Mouse (Mus musculus): ENCODE measurements around the gene Fut2. TPM values are rescaled to one million over a fixed set of nuclear protein-coding genes. Genes with fewer than 3 reads are reported as not detected.
"Not testable (repeated sequence)": the region's sequence is repeated elsewhere in the genome, so short reads cannot be mapped to it uniquely, and the experiment has no call there.

Fut2 gene
- polyA plus RNA-seq, 1 experiment = 0.21 TPM

DNA sequence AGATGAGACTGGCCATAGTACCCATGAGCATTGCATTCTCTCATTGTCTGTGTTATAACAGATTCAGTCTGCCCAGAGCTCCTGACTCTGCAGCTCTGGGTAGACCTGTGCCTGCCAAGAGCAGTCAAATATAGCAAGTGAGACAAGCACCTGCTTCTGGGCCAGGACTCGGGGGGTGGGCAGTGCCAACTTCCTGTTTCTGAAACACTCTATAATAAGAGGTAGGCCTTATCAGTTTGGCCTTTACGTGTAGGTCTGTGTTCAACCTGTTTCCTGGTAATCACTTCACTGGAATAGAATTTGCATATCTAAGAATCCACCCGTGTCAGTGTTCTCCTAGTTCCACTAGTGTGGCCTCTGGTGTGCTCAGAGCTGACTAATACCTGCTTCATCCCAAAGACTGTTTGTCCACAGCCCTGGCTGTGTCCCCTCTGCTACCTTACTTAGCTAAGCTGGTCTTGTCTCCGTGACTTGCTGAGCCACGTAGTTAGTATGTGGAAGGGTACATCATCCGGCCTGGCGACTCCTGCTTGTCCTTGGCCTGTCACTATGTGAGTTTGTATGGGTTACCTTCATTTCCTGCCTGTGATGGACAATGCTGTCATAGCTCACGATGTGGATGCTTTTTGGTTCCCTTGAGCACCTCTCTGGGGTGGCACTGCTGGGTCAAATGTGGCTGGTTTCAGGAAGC is 15.0 kb upstream of the Fut2 start:
- no peaks in the 10 kb centered on the region for H3K4me1 ChIP-seq (ENCODE audit: control insufficient read depth, insufficient read depth, low read length)
- TF ChIP-seq POLR2A (IDR thresholded peaks at IDR 0.05; ENCODE audit: extremely low read depth, insufficient read depth, low read length) (no peak), CTCF (IDR thresholded peaks at IDR 0.05; ENCODE audit: extremely low read depth, insufficient read depth, low read length) (no peak)
- H3K27ac ChIP-seq (ENCODE audit: insufficient read depth, low read length) = no peak overlapping the region
- H3K4me3 ChIP-seq (ENCODE audit: insufficient read depth, low read length) = no peak overlapping the region

DNA sequence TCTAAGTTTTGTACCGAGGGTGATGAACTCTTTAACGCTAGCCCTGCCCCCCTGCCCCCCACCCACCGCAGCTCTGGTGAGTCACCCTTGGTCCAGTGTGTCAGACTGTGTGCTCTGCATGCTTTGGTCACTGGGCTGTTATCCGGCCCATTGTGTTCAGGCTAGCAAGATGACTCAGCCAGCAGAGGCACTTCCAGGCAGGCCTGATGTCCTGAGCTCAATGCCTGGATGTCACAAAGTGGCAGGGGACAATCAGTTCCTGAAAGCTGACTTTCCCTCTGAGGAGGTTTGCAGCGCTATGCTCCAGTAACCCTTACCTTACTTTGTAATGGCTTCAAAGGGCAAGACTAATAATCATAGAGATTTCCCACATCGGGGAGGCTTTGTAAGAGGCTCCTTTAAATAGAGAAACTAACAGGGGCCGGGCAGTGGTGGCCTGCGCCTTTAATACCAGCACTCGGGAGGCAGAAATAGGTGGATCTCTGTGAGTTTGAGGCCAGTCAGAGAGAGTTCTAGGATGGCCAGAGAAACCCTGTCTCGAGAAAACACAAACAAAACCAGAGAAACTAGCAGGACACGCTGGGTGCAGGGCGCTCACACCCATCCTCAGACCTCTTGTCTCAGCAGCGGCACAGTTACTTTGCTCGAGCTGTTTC is 13.9 kb upstream of the Fut2 start:
- Histone ChIP-seq H3K27ac (ENCODE audit: insufficient read depth, low read length) (no peak overlapping the region), H3K4me3 (ENCODE audit: insufficient read depth, low read length) (no peak overlapping the region)
- TF ChIP-seq CTCF (IDR thresholded peaks at IDR 0.05; ENCODE audit: extremely low read depth, insufficient read depth, low read length) = no peak
- no peak for TF ChIP-seq POLR2A (IDR thresholded peaks at IDR 0.05; ENCODE audit: extremely low read depth, insufficient read depth, low read length)

DNA sequence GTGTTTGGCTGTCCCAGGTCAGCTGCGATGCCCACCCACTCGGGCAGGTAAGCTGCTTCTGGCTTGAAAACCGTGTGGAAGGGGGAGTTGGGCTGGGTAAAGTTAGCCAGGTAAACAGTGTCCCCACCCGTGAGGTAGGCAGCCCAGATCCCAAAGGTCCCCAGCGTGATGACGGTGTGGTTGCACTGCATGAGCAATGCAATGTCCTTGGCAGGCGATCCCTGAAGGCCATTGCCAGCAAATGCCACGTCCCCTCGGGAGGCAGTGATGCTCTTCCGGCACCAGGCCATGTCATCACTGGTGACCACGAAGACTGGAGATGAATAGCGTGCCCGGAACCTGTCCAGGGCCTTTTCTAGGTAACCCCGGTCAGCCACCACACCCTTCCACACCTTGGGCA is 12.3 kb upstream of the Fut2 start:
- TF ChIP-seq POLR2A (IDR thresholded peaks at IDR 0.05; ENCODE audit: extremely low read depth, insufficient read depth, low read length) (no peak), CTCF (IDR thresholded peaks at IDR 0.05; ENCODE audit: extremely low read depth, insufficient read depth, low read length) (no peak)
- Histone ChIP-seq H3K27ac (ENCODE audit: insufficient read depth, low read length) (no peak overlapping the region), H3K4me1 (ENCODE audit: control insufficient read depth, insufficient read depth, low read length) (no peaks in the 10 kb centered on the region), H3K4me3 (ENCODE audit: insufficient read depth, low read length) (no peak overlapping the region)

More for the DNA sequence above, 13.9 kb upstream of the Fut2 start:
- H3K4me1 ChIP-seq (ENCODE audit: control insufficient read depth, insufficient read depth, low read length) = no peaks in the 10 kb centered on the region

GRCm38 (mm10) chr7:45677627-45678295 is 11.6 kb upstream of the Fut2 start:
- no peak overlapping the region for H3K4me3 ChIP-seq (ENCODE audit: insufficient read depth, low read length)
- no peak for TF ChIP-seq CTCF (IDR thresholded peaks at IDR 0.05; ENCODE audit: extremely low read depth, insufficient read depth, low read length)
- no peak for TF ChIP-seq POLR2A (IDR thresholded peaks at IDR 0.05; ENCODE audit: extremely low read depth, insufficient read depth, low read length)
- no peaks in the 10 kb centered on the region for H3K4me1 ChIP-seq (ENCODE audit: control insufficient read depth, insufficient read depth, low read length)
- H3K27ac ChIP-seq (ENCODE audit: insufficient read depth, low read length) = no peak overlapping the region

GRCm38 (mm10) chr7:45668921-45669320 is 2.7 kb upstream of the Fut2 start:
- Histone ChIP-seq H3K4me1 (ENCODE audit: control insufficient read depth, insufficient read depth, low read length) (no peaks in the 10 kb centered on the region), H3K4me3 (ENCODE audit: insufficient read depth, low read length) (no peak overlapping the region), H3K27ac (ENCODE audit: insufficient read depth, low read length) (no peak overlapping the region)
- no peak for TF ChIP-seq POLR2A (IDR thresholded peaks at IDR 0.05; ENCODE audit: extremely low read depth, insufficient read depth, low read length)
- TF ChIP-seq CTCF (IDR thresholded peaks at IDR 0.05; ENCODE audit: extremely low read depth, insufficient read depth, low read length) = no peak

DNA sequence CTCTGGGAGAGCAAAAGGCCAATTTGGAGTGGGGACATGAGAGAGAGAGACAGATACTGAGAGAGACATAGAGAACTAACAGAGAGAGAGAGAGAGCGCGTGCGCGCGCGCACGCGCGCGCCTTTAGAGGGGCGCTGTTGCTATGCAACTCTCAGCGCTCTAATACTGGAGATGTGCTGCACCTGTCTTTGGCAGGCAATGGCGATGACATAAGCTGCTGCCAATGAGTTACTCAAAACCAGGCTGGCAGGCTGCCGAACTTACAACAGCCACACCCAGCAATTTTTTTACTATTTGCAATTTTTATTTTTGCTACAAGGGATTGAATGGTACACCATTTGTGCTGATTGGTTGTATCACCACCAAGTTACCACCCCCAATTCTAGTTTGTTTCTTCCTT is 1.6 kb upstream of the Fut2 start:
- no peak overlapping the region for H3K4me3 ChIP-seq (ENCODE audit: insufficient read depth, low read length)
- H3K4me1 ChIP-seq (ENCODE audit: control insufficient read depth, insufficient read depth, low read length) = no peaks in the 10 kb centered on the region
- TF ChIP-seq CTCF (IDR thresholded peaks at IDR 0.05; ENCODE audit: extremely low read depth, insufficient read depth, low read length) (no peak), POLR2A (IDR thresholded peaks at IDR 0.05; ENCODE audit: extremely low read depth, insufficient read depth, low read length) (no peak)
- no peak overlapping the region for H3K27ac ChIP-seq (ENCODE audit: insufficient read depth, low read length)

DNA sequence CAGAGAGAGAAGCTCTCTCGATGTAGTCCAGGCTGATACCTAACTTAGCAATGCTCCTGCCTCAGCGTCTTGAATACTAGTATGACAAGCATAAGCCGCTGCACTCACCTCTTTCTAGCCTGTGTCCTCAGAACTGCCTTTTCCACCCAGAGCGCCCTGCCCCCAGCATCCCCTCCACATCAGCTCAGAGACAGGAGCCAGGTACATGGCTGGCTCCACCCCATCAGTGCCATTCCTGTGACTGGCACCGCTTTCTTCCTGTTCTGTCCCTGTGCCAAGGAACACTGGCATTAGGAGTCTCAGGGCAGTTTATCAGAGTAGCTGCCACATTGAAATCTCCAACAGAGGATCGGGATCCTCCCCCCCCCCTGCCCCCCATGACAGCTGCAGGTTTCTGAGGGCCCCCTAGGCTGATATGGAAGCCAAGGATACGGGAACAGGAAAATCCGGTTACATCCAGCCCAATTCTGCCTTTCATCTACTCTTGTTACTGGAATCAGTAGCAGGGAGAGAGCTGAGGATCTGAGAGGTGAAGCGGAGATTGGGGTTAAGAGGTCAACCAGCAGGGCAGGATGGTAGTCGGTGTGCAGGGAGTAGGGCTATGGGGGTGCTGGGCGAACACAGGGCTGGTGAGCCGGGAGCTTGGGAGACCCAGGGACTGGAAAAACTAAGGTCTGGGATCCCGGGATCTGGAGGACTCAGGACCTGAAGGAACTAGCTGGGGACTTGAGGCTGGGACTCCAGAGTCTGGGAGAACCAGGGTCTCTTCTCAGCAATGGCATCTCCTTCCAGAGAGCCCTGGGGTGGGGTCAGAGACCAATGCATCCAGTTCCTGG is 673 bp downstream of the Fut2 start:
- TF ChIP-seq CTCF (IDR thresholded peaks at IDR 0.05; ENCODE audit: extremely low read depth, insufficient read depth, low read length) = no peak
- no peak for TF ChIP-seq POLR2A (IDR thresholded peaks at IDR 0.05; ENCODE audit: extremely low read depth, insufficient read depth, low read length)
- Histone ChIP-seq H3K4me3 (ENCODE audit: insufficient read depth, low read length) (no peak overlapping the region), H3K4me1 (ENCODE audit: control insufficient read depth, insufficient read depth, low read length) (no peaks in the 10 kb centered on the region), H3K27ac (ENCODE audit: insufficient read depth, low read length) (no peak overlapping the region)

- not testable (repeated sequence) for H3K4me1 ChIP-seq (ENCODE audit: control insufficient read depth, insufficient read depth, low read length); H3K4me3 ChIP-seq (ENCODE audit: insufficient read depth, low read length); H3K27ac ChIP-seq (ENCODE audit: insufficient read depth, low read length)
Observed at GRCm38 (mm10) chr7:45661702-45662101, 4.5 kb downstream of the Fut2 start.

GRCm38 (mm10) chr7:45660746-45661478 is 5.3 kb downstream of the Fut2 start:
- Histone ChIP-seq H3K4me3 (ENCODE audit: insufficient read depth, low read length) (no peak overlapping the region), H3K4me1 (ENCODE audit: control insufficient read depth, insufficient read depth, low read length) (no peaks in the 10 kb centered on the region; the same call in 1 of the 2 replicates), H3K27ac (ENCODE audit: insufficient read depth, low read length) (no peak overlapping the region)
- no peak for TF ChIP-seq CTCF (IDR thresholded peaks at IDR 0.05; ENCODE audit: extremely low read depth, insufficient read depth, low read length)

Measured in cortical plate, adult 2 months (tissue).